Mouse (Mus musculus) neural tube, embryonic 13.5 days (tissue): ENCODE measurements around the gene Marcksl1. TPM values are rescaled to one million over a fixed set of nuclear protein-coding genes. Genes with fewer than 3 reads are reported as not detected.

Source experiments
- ATAC-seq: fragments of 200-750 bp; cut with Nextera tagmentation; 2 replicates; pipeline ENCODE4 v1.8.0; 2017; ENCODE audit warnings: low read depth, mild to moderate bottlenecking, moderate TSS enrichment, moderate library complexity
- H3K27ac ChIP-seq: fragments of 300-500 bp; sonication (generic); replicated peaks from 2 replicates; pipeline ENCODE4 v1.5.1; 2015; ENCODE audit warnings: moderate library complexity, mild to moderate bottlenecking, inconsistent platforms
- H3K27me3 ChIP-seq: fragments of 300-500 bp; sonication (generic); 2 replicates; pipeline ENCODE4 v1.6.1; 2015; ENCODE audit warnings: mild to moderate bottlenecking, inconsistent platforms
- H3K36me3 ChIP-seq: fragments of 300-500 bp; sonication (generic); 2 replicates; pipeline ENCODE4 v1.6.1; 2015; ENCODE audit warnings: mild to moderate bottlenecking, inconsistent platforms
- H3K4me1 ChIP-seq: fragments of 300-500 bp; sonication (generic); replicated peaks from 2 replicates; pipeline ENCODE4 v1.6.1; 2015; ENCODE audit warnings: inconsistent platforms
- H3K4me2 ChIP-seq: fragments of 300-500 bp; sonication (generic); 2 replicates; pipeline ENCODE4 v1.6.1; 2015; ENCODE audit warnings: inconsistent platforms, mild to moderate bottlenecking, moderate library complexity
- H3K4me3 ChIP-seq: fragments of 300-500 bp; sonication (generic); 2 replicates; pipeline ENCODE4 v1.5.1; 2015; ENCODE audit warnings: mild to moderate bottlenecking, inconsistent platforms
- H3K9ac ChIP-seq: fragments of 300-500 bp; sonication (generic); 2 replicates; pipeline ENCODE4 v1.6.1; 2015; ENCODE audit warnings: moderate library complexity, mild to moderate bottlenecking, inconsistent platforms
- H3K9me3 ChIP-seq: fragments of 300-500 bp; sonication (generic); 2 replicates; pipeline ENCODE4 v1.6.1; 2016; ENCODE audit warnings: inconsistent platforms
- whole genome bisulfite sequencing: fragments of 180-500 bp; shearing (Covaris S2); methylation state at CpG from one replicate; pipeline ENCODE4 v1.1.7; 2015; 5-methylcytosine and 5-hydroxymethylcytosine counted together
- polyA plus RNA-seq: library from polyadenylated mRNA; unstranded; fragments of >200 nt; fragmentation: Nextera tagmentation; extraction: Ambion mirVana; gene quantifications from 2 replicates; pipeline ENCODE4 v1.2.1, GENCODE M21; 2015

Gene Marcksl1
- polyA plus RNA-seq, 1 experiment from 2014 or later: 1,831 TPM

- Histone ChIP-seq H3K36me3 (no peaks in the 10 kb centered on the region), H3K4me2 (peak overlapping the region; percentile 86), H3K9me3 (no peaks in the 10 kb centered on the region), H3K27me3 (no peaks in the 10 kb centered on the region), H3K4me1 (peaks cover 23% of the 10 kb centered on the region), H3K4me3 (peak overlapping the region; percentile 52), H3K27ac (peak overlapping the region; percentile 71), H3K9ac (peak overlapping the region; percentile 72)
- WGBS: under 1% methylated on average over 49 of the region's 49 CpGs
- peak; percentile 52 for ATAC-seq
Measured at GRCm38 (mm10) chr4:129500607-129501566, 12.5 kb upstream of the Marcksl1 start.

- 76% methylated on average over 9 of the region's 9 CpGs for WGBS
- no peaks in the 10 kb centered on the region for H3K9me3 ChIP-seq
- no peak overlapping the region for H3K4me3 ChIP-seq
- no peak overlapping the region for H3K9ac ChIP-seq
- H3K27me3 ChIP-seq: no peaks in the 10 kb centered on the region
- peaks cover 14% of the 10 kb centered on the region for H3K4me1 ChIP-seq
- no peak overlapping the region for H3K27ac ChIP-seq
- no peaks in the 10 kb centered on the region for H3K36me3 ChIP-seq
- no peak overlapping the region for H3K4me2 ChIP-seq
- no peak for ATAC-seq
Measured at GRCm38 (mm10) chr4:129502327-129502888, 11.0 kb upstream of the Marcksl1 start.

- Histone ChIP-seq H3K4me1 (peaks cover 16% of the 10 kb centered on the region), H3K4me3 (no peak overlapping the region), H3K27ac (no peak overlapping the region), H3K9me3 (no peaks in the 10 kb centered on the region), H3K27me3 (no peaks in the 10 kb centered on the region), H3K4me2 (no peak overlapping the region), H3K9ac (no peak overlapping the region), H3K36me3 (no peaks in the 10 kb centered on the region)
- no peak for ATAC-seq
- 80% methylated on average over 11 of the region's 11 CpGs for WGBS
Measured at GRCm38 (mm10) chr4:129502901-129503444, 10.4 kb upstream of the Marcksl1 start.

- no peaks in the 10 kb centered on the region for H3K36me3 ChIP-seq
- H3K27me3 ChIP-seq: no peaks in the 10 kb centered on the region
- H3K4me1 ChIP-seq: peaks cover 31% of the 10 kb centered on the region
- no peak overlapping the region for H3K27ac ChIP-seq
- ATAC-seq: no peak
- WGBS: 75% methylated on average over 3 of the region's 3 CpGs
- H3K9me3 ChIP-seq: no peaks in the 10 kb centered on the region
- H3K4me3 ChIP-seq: no peak overlapping the region
- H3K4me2 ChIP-seq: no peak overlapping the region
- no peak overlapping the region for H3K9ac ChIP-seq
Measured at GRCm38 (mm10) chr4:129505511-129505910, 7.9 kb upstream of the Marcksl1 start.

- Histone ChIP-seq H3K9ac (no peak overlapping the region), H3K27me3 (no peaks in the 10 kb centered on the region), H3K9me3 (no peaks in the 10 kb centered on the region), H3K36me3 (no peaks in the 10 kb centered on the region), H3K4me1 (peaks cover 51% of the 10 kb centered on the region), H3K4me3 (no peak overlapping the region), H3K27ac (no peak overlapping the region), H3K4me2 (no peak overlapping the region)
- ATAC-seq: no peak
- 68% methylated on average over 9 of the region's 10 CpGs for WGBS
Measured at GRCm38 (mm10) chr4:129507434-129508236, 5.7 kb upstream of the Marcksl1 start.

GRCm38 (mm10) chr4:129508237-129508515 is 5.2 kb upstream of the Marcksl1 start:
- ATAC-seq: no peak
- Histone ChIP-seq H3K4me3 (no peak overlapping the region), H3K36me3 (no peaks in the 10 kb centered on the region), H3K9me3 (no peaks in the 10 kb centered on the region), H3K27ac (peak overlapping the region; percentile 71; the same call in 1 of the 2 replicates), H3K4me1 (peaks cover 52% of the 10 kb centered on the region), H3K27me3 (no peaks in the 10 kb centered on the region), H3K9ac (no peak overlapping the region), H3K4me2 (no peak overlapping the region)
- 75% methylated on average over 3 of the region's 3 CpGs for WGBS

GRCm38 (mm10) chr4:129508834-129509600 is 4.4 kb upstream of the Marcksl1 start:
- H3K27ac ChIP-seq: peak overlapping the region; percentile 71
- H3K9ac ChIP-seq: peak overlapping the region; percentile 38
- H3K9me3 ChIP-seq: no peaks in the 10 kb centered on the region
- no peaks in the 10 kb centered on the region for H3K27me3 ChIP-seq
- 48% methylated on average over 15 of the region's 15 CpGs for WGBS
- H3K4me2 ChIP-seq: no peak overlapping the region
- H3K36me3 ChIP-seq: no peaks in the 10 kb centered on the region
- H3K4me3 ChIP-seq: no peak overlapping the region
- H3K4me1 ChIP-seq: peaks cover 54% of the 10 kb centered on the region
- no peak for ATAC-seq

GRCm38 (mm10) chr4:129509650-129510049 is 3.7 kb upstream of the Marcksl1 start:
- ATAC-seq: no peak
- Histone ChIP-seq H3K4me2 (no peak overlapping the region), H3K27me3 (no peaks in the 10 kb centered on the region), H3K4me3 (no peak overlapping the region), H3K27ac (peak overlapping the region; percentile 71), H3K9ac (peak overlapping the region; percentile 18; the same call in 1 of the 2 replicates), H3K36me3 (no peaks in the 10 kb centered on the region), H3K4me1 (peaks cover 54% of the 10 kb centered on the region), H3K9me3 (no peaks in the 10 kb centered on the region)
- WGBS: 63% methylated on average over 3 of the region's 3 CpGs

- peaks cover 64% of the 10 kb centered on the region for H3K4me1 ChIP-seq
- no peaks in the 10 kb centered on the region for H3K27me3 ChIP-seq
- H3K9me3 ChIP-seq: no peaks in the 10 kb centered on the region
- 41% methylated on average over 6 of the region's 6 CpGs for WGBS
- H3K36me3 ChIP-seq: peaks cover 11% of the 10 kb centered on the region
- H3K4me3 ChIP-seq: no peak overlapping the region
- H3K9ac ChIP-seq: no peak overlapping the region
- peak overlapping the region; percentile 82 for H3K27ac ChIP-seq
- no peak for ATAC-seq
- peak overlapping the region; percentile 3; the same call in 1 of the 2 replicates for H3K4me2 ChIP-seq
Measured at GRCm38 (mm10) chr4:129510723-129511412, 2.5 kb upstream of the Marcksl1 start.

GRCm38 (mm10) chr4:129511413-129512096 is 1.8 kb upstream of the Marcksl1 start:
- Histone ChIP-seq H3K9me3 (no peaks in the 10 kb centered on the region), H3K4me1 (peaks cover 71% of the 10 kb centered on the region), H3K27ac (peak overlapping the region; percentile 82), H3K4me3 (no peak overlapping the region), H3K9ac (peak overlapping the region; percentile 38), H3K27me3 (no peaks in the 10 kb centered on the region), H3K36me3 (peaks cover 17% of the 10 kb centered on the region), H3K4me2 (peak overlapping the region; percentile 3; the same call in 1 of the 2 replicates)
- 19% methylated on average over 6 of the region's 6 CpGs for WGBS
- ATAC-seq: no peak
